Mouse (Mus musculus) ES-E14 (cell line): Measurements from ENCODE around the gene Slc5a4b. TPM values are rescaled to one million over a fixed set of nuclear protein-coding genes. Genes with fewer than 3 reads are reported as not detected.

Experiments used
- DNase-seq: peaks from one replicate; pipeline ENCODE4 v3.0.0-alpha.2; 2013; ENCODE audit warnings: low read depth, low spot score
- H3K27ac ChIP-seq: 2 replicates; pipeline ENCODE4 v1.5.1; 2012; ENCODE audit warnings: low read depth, mild to moderate bottlenecking, low read length, moderate library complexity, mixed read lengths; ENCODE audit not compliant: poor library complexity, insufficient read depth, severe bottlenecking
- H3K36me3 ChIP-seq: 2 replicates; pipeline ENCODE4 v1.6.1; 2012; ENCODE audit warnings: mild to moderate bottlenecking, low read length, moderate library complexity, mixed read lengths; ENCODE audit not compliant: control insufficient read depth, poor library complexity, insufficient read depth, severe bottlenecking
- H3K4me1 ChIP-seq, 2 experiments: fragments of 150-350 bp in 1 of 2; sonication (generic) in 1 of 2; 2 replicates each; pipeline ENCODE4 v1.6.1; 2012; ENCODE audit warnings: low read length in 2 of 2, mild to moderate bottlenecking in 1 of 2, mixed read lengths in 1 of 2; ENCODE audit not compliant: control insufficient read depth in 2 of 2, insufficient read depth in 2 of 2, poor library complexity in 1 of 2
- H3K4me3 ChIP-seq, 2 experiments: fragments of 150-350 bp in 1 of 2; sonication (generic) in 1 of 2; 2 replicates each; pipeline ENCODE4 v1.5.1; 2012; ENCODE audit warnings: low read length in 2 of 2, low read depth in 1 of 2, mild to moderate bottlenecking in 1 of 2, mixed read lengths in 1 of 2; ENCODE audit not compliant: insufficient read depth in 1 of 2, poor library complexity in 1 of 2, severe bottlenecking in 1 of 2
- H3K9ac ChIP-seq: 2 replicates; pipeline ENCODE4 v1.6.1; 2012; ENCODE audit warnings: low read depth, mild to moderate bottlenecking, low read length, mixed read lengths; ENCODE audit not compliant: poor library complexity, insufficient read depth, severe bottlenecking
- H3K9me3 ChIP-seq: fragments of 150-350 bp; sonication (generic); 2 replicates; pipeline ENCODE4 v1.6.1; 2012; ENCODE audit warnings: low read depth, mild to moderate bottlenecking, low read length; ENCODE audit not compliant: control insufficient read depth, insufficient read depth
- CHD2 ChIP-seq: IDR thresholded peaks from 2 replicates; pipeline ENCODE4 v1.6.1; 2014; ENCODE audit warnings: mild to moderate bottlenecking, low read depth, low read length, inconsistent platforms
- HCFC1 ChIP-seq: IDR thresholded peaks from 2 replicates; pipeline ENCODE4 v1.6.1; 2012; ENCODE audit warnings: low read length, inconsistent platforms, borderline replicate concordance; ENCODE audit not compliant: insufficient read depth
- MAFK ChIP-seq: IDR thresholded peaks from 2 replicates; pipeline ENCODE4 v1.6.1; 2014; ENCODE audit warnings: mild to moderate bottlenecking, low read depth, low read length, inconsistent platforms; ENCODE audit not compliant: insufficient read depth
- ZC3H11A ChIP-seq: IDR thresholded peaks from 2 replicates; pipeline ENCODE4 v1.6.1; 2012; ENCODE audit warnings: low read depth, mild to moderate bottlenecking, inconsistent platforms, low read length, borderline replicate concordance
- ZNF384 ChIP-seq: IDR thresholded peaks from 2 replicates; pipeline ENCODE4 v1.6.1; 2012; ENCODE audit warnings: low read depth, low read length, inconsistent platforms
- in situ Hi-C, 2 experiments: fragments of 600-800 bp; cut with MboI; formaldehyde crosslinking; loops; one replicate each; pipeline ENCODE4 v1.15.1; 2025; ENCODE audit warnings: low sequenced_read_pairs in 2 of 2, inconsistent platforms in 1 of 2; ENCODE audit not compliant: unreplicated experiment in 2 of 2
- total RNA-seq: library from RNA; depleted of rRNA; stranded (reverse); fragments of 300-350 nt; gene quantifications from 2 replicates; pipeline ENCODE4 v1.2.3, GENCODE M21; 2012

Gene Slc5a4b
- total RNA-seq, 1 experiment: 7.1 TPM

DNA sequence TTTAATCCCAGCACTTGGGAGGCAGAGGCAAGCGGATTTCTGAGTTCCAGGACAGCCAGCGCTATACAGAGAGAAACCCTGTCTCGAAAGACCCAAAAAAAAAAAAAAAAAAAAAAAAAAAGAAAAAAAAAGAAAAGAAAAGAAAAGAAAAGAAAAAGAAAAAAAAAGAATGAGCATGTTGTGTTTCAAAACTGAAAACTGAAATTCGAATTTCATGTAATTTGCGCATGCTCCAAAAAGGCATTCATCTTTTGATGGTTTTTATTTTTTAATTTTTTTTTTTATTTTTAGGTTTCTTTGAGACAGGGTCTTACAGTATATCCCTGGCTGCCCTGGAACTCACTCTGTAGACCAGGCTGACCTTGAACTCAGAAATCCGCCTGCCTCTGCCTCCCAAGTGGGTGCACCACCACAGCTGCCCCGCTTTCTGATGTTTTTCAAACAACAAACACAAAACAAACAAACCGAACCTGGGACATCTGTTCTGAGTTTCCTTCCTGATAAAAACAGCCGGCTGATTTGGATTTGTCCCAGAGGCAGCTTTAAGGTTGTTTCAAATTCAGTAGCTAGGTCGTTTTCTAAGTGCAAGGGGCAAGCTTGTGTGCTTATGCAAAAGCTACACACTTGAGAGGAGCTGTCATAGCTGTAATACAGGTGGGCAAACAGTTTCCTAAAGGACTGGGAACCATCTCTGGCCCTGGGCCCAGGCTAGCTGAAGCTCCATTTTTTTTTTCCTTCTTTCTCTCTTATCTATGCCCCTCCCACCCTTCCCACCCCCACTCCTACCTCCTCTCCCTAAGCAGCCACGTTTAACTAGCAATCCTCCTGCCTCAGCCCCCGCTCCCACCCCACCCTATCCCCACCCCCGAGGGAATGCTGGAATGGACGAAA is 79.0 kb downstream of the Slc5a4b start:
- H3K9ac ChIP-seq: peak overlapping the region; percentile 75
- in situ Hi-C loops: no loop called here
- peak overlapping the region; percentile 88; the same call in 1 of the 2 replicates for H3K27ac ChIP-seq
- peak overlapping the region; percentile 82 to 89 for H3K4me3 ChIP-seq
- H3K36me3 ChIP-seq: no peaks in the 10 kb centered on the region; the same call in 1 of the 2 replicates
- H3K9me3 ChIP-seq: no peaks in the 10 kb centered on the region
- no peak for DNase-seq
- H3K4me1 ChIP-seq: peaks cover 11 to 12% of the 10 kb centered on the region in 2 experiments
- TF ChIP-seq ZNF384: peak; percentile 82; the same call in 1 of the 2 replicates
- no peak for TF ChIP-seq ZC3H11A
- peak; percentile 20; the same call in 1 of the 2 replicates for TF ChIP-seq CHD2
- TF ChIP-seq HCFC1: no peak

DNA sequence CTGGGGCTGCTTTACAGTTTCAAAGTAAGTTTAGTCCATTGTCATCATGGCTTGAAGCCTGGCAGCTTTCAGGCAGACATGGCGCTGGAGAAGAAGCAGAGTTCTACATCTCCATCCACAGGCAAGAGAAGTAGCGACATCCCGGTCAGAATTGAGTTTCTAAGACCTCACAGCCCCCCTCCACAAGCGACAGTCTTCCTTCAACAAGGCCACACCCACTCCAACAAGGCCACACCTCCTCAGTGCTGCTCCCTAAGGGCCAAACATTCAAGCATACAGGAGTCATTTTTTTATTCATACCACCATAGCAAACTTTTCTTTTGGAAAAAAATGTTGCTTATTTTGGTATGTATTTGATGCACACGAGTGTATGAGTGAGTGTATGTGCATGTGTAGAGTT is 80.3 kb downstream of the Slc5a4b start:
- Histone ChIP-seq H3K4me3 (peak overlapping the region; percentile 7 to 66; a peak in 3 of 4 replicates), H3K9ac (peak overlapping the region; percentile 77)
- TF ChIP-seq ZNF384: peak; percentile 28; the same call in 1 of the 2 replicates
- TF ChIP-seq CHD2: no peak
- TF ChIP-seq ZC3H11A: no peak

DNA sequence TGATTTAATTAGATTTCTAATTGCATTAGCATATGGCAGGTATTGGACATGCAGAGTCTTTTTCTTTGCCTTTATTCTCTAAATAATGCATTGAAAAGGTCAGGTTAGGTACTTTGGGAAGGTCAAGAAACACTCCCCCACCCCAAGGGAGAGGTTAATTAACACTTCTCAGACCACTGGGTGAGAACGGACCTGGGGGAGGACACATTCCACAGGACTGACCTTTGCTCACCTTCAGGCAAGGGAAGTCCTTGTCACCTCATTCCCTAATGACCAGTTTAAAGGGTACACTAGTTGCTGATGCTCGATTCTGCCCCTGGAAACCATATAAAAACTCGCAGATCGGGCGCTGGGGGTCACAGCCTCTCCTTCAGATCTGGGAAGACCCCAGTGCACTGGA is 81.5 kb downstream of the Slc5a4b start:
- TF ChIP-seq MAFK (no peak), ZNF384 (no peak), CHD2 (no peak), ZC3H11A (no peak), HCFC1 (no peak)
- H3K4me1 ChIP-seq: peaks cover 8 to 15% of the 10 kb centered on the region in 2 experiments
- H3K9me3 ChIP-seq: no peaks in the 10 kb centered on the region
- H3K9ac ChIP-seq: peak overlapping the region; percentile 40; the same call in 1 of the 2 replicates
- in situ Hi-C loops: no loop called here
- no peak for DNase-seq
- peak overlapping the region in 1 of 2 experiments; percentile 51; a peak in 2 of 4 replicates for H3K4me3 ChIP-seq
- H3K27ac ChIP-seq: peak overlapping the region; percentile 98
- no peaks in the 10 kb centered on the region for H3K36me3 ChIP-seq

More for the DNA sequence above, 80.3 kb downstream of the Slc5a4b start:
- no peaks in the 10 kb centered on the region; the same call in 1 of the 2 replicates for H3K36me3 ChIP-seq
- in situ Hi-C loops: no loop called here
- H3K9me3 ChIP-seq: no peaks in the 10 kb centered on the region
- no peak for DNase-seq
- peak overlapping the region; percentile 98; the same call in 1 of the 2 replicates for H3K27ac ChIP-seq
- peaks cover 9 to 12% of the 10 kb centered on the region in 2 experiments for H3K4me1 ChIP-seq

DNA sequence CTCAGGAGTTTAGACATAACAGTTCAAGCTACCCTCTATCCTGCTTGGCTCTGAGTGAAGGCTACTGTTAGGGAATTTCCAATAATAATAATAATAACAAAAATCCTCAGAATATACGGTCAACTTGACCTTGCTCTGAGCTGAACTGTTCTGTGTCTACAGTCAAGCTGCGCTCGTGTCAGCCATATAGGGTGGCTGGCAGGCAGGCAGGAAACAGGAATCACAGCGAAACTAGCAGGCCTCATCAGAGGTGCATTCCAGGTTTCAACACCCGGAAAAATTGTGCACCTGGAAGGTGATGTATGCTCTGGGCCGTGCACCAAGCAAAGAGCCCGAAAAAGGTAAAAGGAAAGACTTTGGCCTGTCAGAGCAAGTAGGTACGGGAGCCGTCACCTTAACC is 82.4 kb downstream of the Slc5a4b start:
- DNase-seq: no peak
- in situ Hi-C loops: no loop called here
- H3K9me3 ChIP-seq: no peaks in the 10 kb centered on the region
- peak overlapping the region; percentile 98 for H3K27ac ChIP-seq
- peak overlapping the region in 1 of 2 experiments; percentile 46; a peak in 2 of 4 replicates for H3K4me3 ChIP-seq
- peaks cover 6 to 15% of the 10 kb centered on the region in 2 experiments; a peak in 3 of 4 replicates for H3K4me1 ChIP-seq
- peak overlapping the region; percentile 65; the same call in 1 of the 2 replicates for H3K9ac ChIP-seq
- H3K36me3 ChIP-seq: no peaks in the 10 kb centered on the region
- TF ChIP-seq ZC3H11A: no peak
- no peak for TF ChIP-seq HCFC1
- no peak for TF ChIP-seq ZNF384
- TF ChIP-seq MAFK: no peak
- TF ChIP-seq CHD2: no peak
